Mouse (Mus musculus) heart, postnatal 0 days (tissue): ENCODE data around the gene Vwce. TPM values are rescaled to one million over a fixed set of nuclear protein-coding genes. Genes with fewer than 3 reads are reported as not detected.

Source experiments
- ATAC-seq: fragments of 200-750 bp; cut with Nextera tagmentation; 2 replicates; pipeline ENCODE4 v1.8.0; 2017; ENCODE audit warnings: low read depth, moderate number of reproducible peaks, moderate library complexity; ENCODE audit not compliant: insufficient read depth
- DNase-seq: peaks from one replicate; pipeline ENCODE4 v3.0.0-alpha.2; 2016; ENCODE audit warnings: low spot score
- H3K27ac ChIP-seq: fragments of 300-500 bp; sonication (generic); 2 replicates; pipeline ENCODE4 v1.5.1; 2014; ENCODE audit warnings: low read depth, mild to moderate bottlenecking
- H3K27me3 ChIP-seq: fragments of 300-500 bp; sonication (generic); 2 replicates; pipeline ENCODE4 v1.6.1; 2014; ENCODE audit warnings: low read length, mixed read lengths; ENCODE audit not compliant: control insufficient read depth, insufficient read depth
- H3K36me3 ChIP-seq: fragments of 300-500 bp; sonication (generic); replicated peaks from 2 replicates; pipeline ENCODE4 v1.6.1; 2014; ENCODE audit warnings: low read length, mixed read lengths; ENCODE audit not compliant: control insufficient read depth, insufficient read depth
- H3K4me1 ChIP-seq: fragments of 300-500 bp; sonication (generic); 2 replicates; pipeline ENCODE4 v1.6.1; 2014; ENCODE audit warnings: antibody characterized with exemption; ENCODE audit not compliant: control insufficient read depth, insufficient read depth
- H3K4me2 ChIP-seq: fragments of 300-500 bp; sonication (generic); 2 replicates; pipeline ENCODE4 v1.6.1; 2014; ENCODE audit warnings: low read depth, mild to moderate bottlenecking, low read length, moderate library complexity
- H3K4me3 ChIP-seq: fragments of 300-500 bp; sonication (generic); 2 replicates; pipeline ENCODE4 v1.5.1; 2014; ENCODE audit warnings: low read depth, low read length
- H3K9ac ChIP-seq: fragments of 300-500 bp; sonication (generic); replicated peaks from 2 replicates; pipeline ENCODE4 v1.6.1; 2014; ENCODE audit warnings: low read depth, low read length, mixed read lengths
- H3K9me3 ChIP-seq: fragments of 300-500 bp; sonication (generic); replicated peaks from 2 replicates; pipeline ENCODE4 v1.6.1; 2016; ENCODE audit warnings: low read length; ENCODE audit not compliant: control insufficient read depth
- CTCF ChIP-seq: IDR thresholded peaks from 2 replicates; pipeline ENCODE4 v1.5.1; 2016; ENCODE audit warnings: antibody characterized with exemption, control low read depth, low read depth
- EP300 ChIP-seq: IDR thresholded peaks from 2 replicates; pipeline ENCODE4 v1.6.1; 2016; ENCODE audit warnings: antibody characterized with exemption, low read depth
- WGBS: fragments of 180-500 bp; shearing (Covaris S2); extraction: QIAGEN DNeasy Blood & Tissue Kit; methylation state at CpG from one replicate; pipeline ENCODE4 v1.1.7; 2014; 5-methylcytosine and 5-hydroxymethylcytosine counted together
- polyA plus RNA-seq: library from polyadenylated mRNA; unstranded; fragments of >200 nt; fragmentation: Nextera tagmentation; extraction: Ambion mirVana; gene quantifications from 2 replicates; pipeline ENCODE4 v1.2.1, GENCODE M21; 2015
- total RNA-seq: library from RNA; depleted of rRNA; stranded (reverse); fragments of >200 nt; gene quantifications from 2 replicates; pipeline ENCODE4 v1.2.3, GENCODE M21; 2014; ENCODE audit warnings: low replicate concordance

The Vwce gene
- total and polyA plus RNA-seq, 2 experiments from 2014 or later: 0.19 to 0.23 TPM

DNA sequence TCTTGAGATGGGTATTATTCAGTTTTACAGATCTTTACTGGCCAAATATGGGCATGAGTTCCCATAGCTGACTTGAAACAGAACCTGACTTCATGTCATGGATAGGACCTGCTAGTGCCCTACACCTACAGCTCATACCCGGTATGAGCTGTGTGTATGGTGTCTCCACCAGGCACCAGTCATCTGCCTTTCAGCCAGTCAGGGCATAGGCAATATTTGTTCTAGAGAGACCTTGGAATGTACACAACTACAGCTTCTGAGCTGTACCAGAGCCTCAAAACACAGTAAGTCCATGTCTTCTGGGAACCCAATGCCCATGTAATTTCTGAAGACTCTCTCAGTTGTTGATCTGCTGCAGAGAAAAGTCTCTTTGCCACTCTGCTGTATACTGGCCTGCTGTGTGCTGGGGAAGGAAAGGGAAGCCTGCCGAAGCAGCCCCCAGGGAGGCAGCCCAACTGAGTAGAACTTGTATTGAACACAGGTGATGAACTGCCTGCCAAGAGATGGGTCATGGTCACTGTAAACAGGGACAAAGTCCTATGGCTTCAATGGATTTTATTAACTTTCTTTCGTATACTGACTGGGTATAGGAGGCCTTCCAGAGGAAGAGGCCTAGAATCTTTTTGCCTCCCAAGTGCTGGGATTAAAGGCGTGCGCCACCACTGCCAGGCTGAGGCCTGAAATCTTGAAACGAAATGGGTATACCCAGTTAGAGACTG is 42.2 kb upstream of the Vwce start:
- H3K4me3 ChIP-seq: no peak overlapping the region
- peaks cover 40% of the 10 kb centered on the region for H3K36me3 ChIP-seq
- no peaks in the 10 kb centered on the region for H3K9me3 ChIP-seq
- H3K27me3 ChIP-seq: no peaks in the 10 kb centered on the region
- no peaks in the 10 kb centered on the region for H3K4me1 ChIP-seq
- H3K9ac ChIP-seq: no peak overlapping the region
- H3K4me2 ChIP-seq: no peak overlapping the region
- DNase-seq (no peak), ATAC-seq (no peak)
- 90% methylated on average over 6 of the region's 6 CpGs for WGBS
- no peak overlapping the region for H3K27ac ChIP-seq
- TF ChIP-seq EP300 (no peak), CTCF (no peak)

DNA sequence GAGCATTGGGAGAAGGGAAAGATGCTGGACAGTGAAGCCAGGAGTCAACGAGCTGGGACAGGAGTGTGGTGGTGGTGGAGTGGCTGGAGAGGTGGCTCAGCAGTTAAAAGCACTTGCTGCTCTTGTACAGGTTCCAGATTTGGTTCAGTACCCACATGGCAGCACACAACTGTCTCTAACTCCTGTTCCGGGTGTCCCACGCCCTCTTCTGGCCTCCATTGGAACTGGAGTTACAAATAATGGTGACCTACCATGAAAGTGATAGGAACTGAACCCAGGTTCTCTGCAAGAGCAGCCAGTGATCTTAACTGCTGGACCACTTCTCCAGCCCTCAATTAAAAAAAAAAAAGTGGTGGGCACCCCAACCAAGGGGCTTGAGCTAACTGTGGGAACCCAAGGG is 35.8 kb upstream of the Vwce start:
- no peak overlapping the region for H3K4me3 ChIP-seq
- TF ChIP-seq CTCF (no peak), EP300 (no peak)
- WGBS: 29% methylated on average over 3 of the region's 3 CpGs
- H3K4me1 ChIP-seq: no peaks in the 10 kb centered on the region
- H3K27ac ChIP-seq: no peak overlapping the region
- no peaks in the 10 kb centered on the region for H3K9me3 ChIP-seq
- DNase-seq (no peak), ATAC-seq (no peak)
- H3K36me3 ChIP-seq: peaks cover 25% of the 10 kb centered on the region; the same call in 1 of the 2 replicates
- no peak overlapping the region for H3K4me2 ChIP-seq
- no peaks in the 10 kb centered on the region for H3K27me3 ChIP-seq
- H3K9ac ChIP-seq: no peak overlapping the region

GRCm38 (mm10) chr19:10599648-10600047 is 34.4 kb upstream of the Vwce start:
- 76% methylated on average over 2 of the region's 2 CpGs for WGBS
- ATAC-seq: no peak

DNA sequence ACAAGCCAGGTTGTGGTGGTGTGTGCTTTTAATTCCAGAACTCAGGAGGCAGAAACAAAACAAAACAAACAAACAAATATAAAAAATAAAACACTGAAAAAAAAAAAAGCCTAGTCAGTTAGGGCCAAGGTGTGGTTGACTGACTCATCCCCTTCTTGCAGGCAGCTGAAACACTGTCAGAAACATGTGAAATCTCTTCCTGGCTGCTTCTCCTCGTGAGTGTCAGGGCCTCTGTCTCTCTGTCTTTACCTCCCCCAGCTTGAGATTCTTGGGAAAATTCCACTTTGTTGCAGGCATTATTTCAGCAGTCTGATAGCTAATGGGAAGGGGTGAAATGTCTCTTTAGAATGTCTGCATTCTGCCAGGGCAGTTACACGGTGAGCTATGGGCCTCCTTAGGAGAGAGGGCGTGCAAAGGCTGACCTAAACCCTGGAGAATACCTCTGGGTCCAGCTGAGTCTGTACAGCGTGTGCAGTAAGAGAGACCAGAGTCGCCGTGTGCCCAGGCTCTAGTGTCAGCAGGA is 31.7 kb upstream of the Vwce start:
- peak overlapping the region; percentile 26 for H3K4me3 ChIP-seq
- TF ChIP-seq EP300 (no peak), CTCF (no peak)
- no peak for ATAC-seq
- H3K9ac ChIP-seq: peak overlapping the region; percentile 30
- peak overlapping the region; percentile 83 for H3K27ac ChIP-seq
- H3K4me2 ChIP-seq: peak overlapping the region; percentile 54
- peaks cover 13% of the 10 kb centered on the region; the same call in 1 of the 2 replicates for H3K36me3 ChIP-seq
- H3K27me3 ChIP-seq: no peaks in the 10 kb centered on the region
- no peaks in the 10 kb centered on the region for H3K9me3 ChIP-seq
- peaks cover 16% of the 10 kb centered on the region for H3K4me1 ChIP-seq
- 11% methylated on average over 6 of the region's 6 CpGs for WGBS
- DNase-seq: peak; percentile 16

More at GRCm38 (mm10) chr19:10599648-10600047, 34.4 kb upstream of the Vwce start:
- no peaks in the 10 kb centered on the region for H3K27me3 ChIP-seq
- no peak overlapping the region for H3K27ac ChIP-seq
- H3K4me1 ChIP-seq: peaks cover 2% of the 10 kb centered on the region
- TF ChIP-seq EP300 (no peak), CTCF (no peak)
- H3K36me3 ChIP-seq: peaks cover 25% of the 10 kb centered on the region; the same call in 1 of the 2 replicates
- no peak overlapping the region for H3K4me2 ChIP-seq
- no peaks in the 10 kb centered on the region for H3K9me3 ChIP-seq
- H3K9ac ChIP-seq: no peak overlapping the region
- H3K4me3 ChIP-seq: no peak overlapping the region
- no peak for DNase-seq

GRCm38 (mm10) chr19:10602787-10603186 is 31.2 kb upstream of the Vwce start:
- Histone ChIP-seq H3K27ac (peak overlapping the region; percentile 83), H3K4me2 (peak overlapping the region; percentile 54), H3K36me3 (peaks cover 17% of the 10 kb centered on the region), H3K9ac (peak overlapping the region; percentile 30), H3K4me1 (peaks cover 16% of the 10 kb centered on the region), H3K4me3 (peak overlapping the region; percentile 26), H3K27me3 (no peaks in the 10 kb centered on the region), H3K9me3 (no peaks in the 10 kb centered on the region)
- ATAC-seq (peak; percentile 40; the same call in 1 of the 2 replicates), DNase-seq (peak; percentile 91)
- TF ChIP-seq CTCF (peak; percentile 86), EP300 (no peak)
- WGBS: 6% methylated on average over 9 of the region's 9 CpGs
